Mouse (Mus musculus) R1 (cell line): ENCODE data around the gene Phykpl.

ENCODE experiments used
- DNase-seq: peaks from one replicate; pipeline ENCODE4 v3.0.0-alpha.2; 2018; ENCODE audit warnings: low read depth, low spot score

The Phykpl gene

GRCm38 (mm10) chr11:51584431-51585248 lies at the start of gene Phykpl:
Gene Phykpl, plus strand, starts transcription at chr11:51584757.
- peak; percentile 96 for DNase-seq

GRCm38 (mm10) chr11:51538388-51538787 lies 46.2 kb upstream of the Phykpl start:
- no peak for DNase-seq

- DNase-seq = peak; percentile 31
Observed at GRCm38 (mm10) chr11:51538919-51539758, 45.4 kb upstream of the Phykpl start.

- DNase-seq = peak; percentile 98
Observed at GRCm38 (mm10) chr11:51539759-51540282, 44.7 kb upstream of the Phykpl start.

GRCm38 (mm10) chr11:51542424-51542823 lies 42.1 kb upstream of the Phykpl start:
- no peak for DNase-seq

GRCm38 (mm10) chr11:51543487-51544050 lies 41.0 kb upstream of the Phykpl start:
- DNase-seq = no peak

GRCm38 (mm10) chr11:51544413-51544812 lies 40.1 kb upstream of the Phykpl start:
- DNase-seq = no peak

GRCm38 (mm10) chr11:51545811-51546210 lies 38.7 kb upstream of the Phykpl start:
- DNase-seq = no peak

GRCm38 (mm10) chr11:51551253-51551652 lies 33.3 kb upstream of the Phykpl start:
- no peak for DNase-seq

- DNase-seq = no peak
Observed at GRCm38 (mm10) chr11:51552091-51552490, 32.5 kb upstream of the Phykpl start.

GRCm38 (mm10) chr11:51554590-51554989 lies 30.0 kb upstream of the Phykpl start:
- peak; percentile 44 for DNase-seq

GRCm38 (mm10) chr11:51555066-51555465 lies 29.5 kb upstream of the Phykpl start:
- no peak for DNase-seq

GRCm38 (mm10) chr11:51563276-51563675 lies 21.3 kb upstream of the Phykpl start:
- DNase-seq = no peak

- peak; percentile 46 for DNase-seq
Observed at GRCm38 (mm10) chr11:51565062-51565461, 19.5 kb upstream of the Phykpl start.

GRCm38 (mm10) chr11:51565951-51566350 lies 18.6 kb upstream of the Phykpl start:
- peak; percentile 59 for DNase-seq

GRCm38 (mm10) chr11:51568801-51569200 lies 15.8 kb upstream of the Phykpl start:
- DNase-seq = no peak

GRCm38 (mm10) chr11:51576454-51576853 lies 8.1 kb upstream of the Phykpl start:
- DNase-seq = no peak

GRCm38 (mm10) chr11:51577587-51577986 lies 7.0 kb upstream of the Phykpl start:
- no peak for DNase-seq

- DNase-seq = no peak
Observed at GRCm38 (mm10) chr11:51579024-51579423, 5.5 kb upstream of the Phykpl start.

- DNase-seq = peak; percentile 71
Observed at GRCm38 (mm10) chr11:51582713-51583112, 1.8 kb upstream of the Phykpl start.

GRCm38 (mm10) chr11:51584057-51584430 lies 513 bp upstream of the Phykpl start:
- no peak for DNase-seq
